Mouse (Mus musculus) cerebellum, postnatal 4 days (tissue): Measurements from ENCODE around the gene Bicc1.

Source experiments
- DNase-seq, 2 experiments: peaks; one replicate each; pipeline ENCODE4 v3.0.0; 2022; ENCODE audit warnings: low spot score in 2 of 2, mixed read lengths in 1 of 2

Bicc1 gene

DNA sequence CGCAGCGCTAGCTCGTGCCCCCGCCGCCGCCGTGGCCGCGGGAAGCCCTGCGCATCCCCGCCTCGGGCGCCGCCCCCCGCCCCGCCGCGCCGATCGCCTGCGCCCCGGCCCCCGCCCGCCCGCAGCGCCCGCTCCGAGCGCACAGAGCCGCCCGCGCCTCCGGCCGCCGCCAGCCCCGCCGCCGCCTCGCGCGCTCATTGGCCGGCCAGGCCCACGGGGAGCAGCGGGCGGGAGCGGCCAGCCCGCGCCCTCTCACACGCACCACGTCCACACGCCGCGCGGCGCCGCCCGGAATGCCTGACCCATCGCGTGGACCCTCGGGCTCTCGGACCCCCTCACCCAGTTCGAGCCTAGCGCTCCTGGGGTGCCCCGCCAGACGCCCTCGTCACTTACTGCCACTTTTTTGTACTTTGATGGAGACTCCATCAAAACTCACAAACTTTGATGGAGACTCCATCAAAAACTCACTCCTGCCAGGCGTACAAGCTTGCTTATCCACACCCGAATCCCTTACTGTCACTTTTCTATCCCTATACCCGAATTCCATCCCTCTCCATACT lies at the start of gene Bicc1:
Bicc1 (minus strand) TSS at position 25 of the 560 bp plus-strand sequence.
- peak in 1 of 2 experiments; percentile 26 for DNase-seq

DNA sequence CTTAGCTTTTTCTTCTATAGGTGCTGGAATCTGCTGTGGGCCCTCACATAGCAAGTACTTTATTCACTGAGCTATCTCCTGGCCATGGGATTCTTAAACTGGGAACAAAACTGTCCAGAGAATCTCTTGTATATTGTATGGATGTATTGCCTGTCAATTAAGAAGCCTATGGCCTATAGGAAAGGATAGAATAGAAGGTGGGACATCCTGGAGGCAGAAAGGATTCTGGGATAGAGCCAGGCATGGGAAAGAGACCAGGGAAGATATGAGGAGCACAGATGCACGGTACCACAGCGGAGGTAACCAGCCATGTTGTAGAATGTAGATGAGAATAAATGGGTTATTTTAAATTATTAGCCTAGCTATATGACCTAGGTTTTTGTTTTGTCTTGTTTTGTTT lies 42.0 kb upstream of the Bicc1 start:
- peak in 1 of 2 experiments; percentile 34 for DNase-seq

GRCm38 (mm10) chr10:71200964-71201363 lies 41.5 kb upstream of the Bicc1 start:
- no peak for DNase-seq

GRCm38 (mm10) chr10:71198676-71199075 lies 39.2 kb upstream of the Bicc1 start:
- no peak for DNase-seq

GRCm38 (mm10) chr10:71197036-71197785 lies 37.7 kb upstream of the Bicc1 start:
- DNase-seq = no peak

- no peak for DNase-seq
These were observed 36.0 kb upstream of the Bicc1 start for GRCm38 (mm10) chr10:71195501-71195900.

GRCm38 (mm10) chr10:71194713-71195112 lies 35.2 kb upstream of the Bicc1 start:
- no peak for DNase-seq

DNA sequence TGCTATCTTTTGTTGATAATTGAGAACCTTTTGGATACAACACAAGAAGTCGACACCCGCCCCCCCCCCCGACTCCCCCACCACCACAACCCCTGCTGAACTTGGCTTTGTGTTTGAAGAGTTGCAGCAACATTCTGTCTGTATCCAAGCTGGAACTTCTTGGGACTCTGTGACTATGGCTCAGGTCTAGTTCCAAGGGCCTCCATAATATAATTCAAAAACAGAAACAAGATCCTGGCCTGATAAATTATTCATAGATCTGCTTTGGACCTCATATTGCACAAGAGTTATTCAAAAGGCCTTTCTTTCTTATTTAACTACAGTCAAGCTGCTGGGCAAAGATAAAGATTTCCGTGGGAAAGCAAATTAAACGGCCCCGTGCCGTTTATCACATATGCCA lies 33.8 kb upstream of the Bicc1 start:
- no peak for DNase-seq

DNA sequence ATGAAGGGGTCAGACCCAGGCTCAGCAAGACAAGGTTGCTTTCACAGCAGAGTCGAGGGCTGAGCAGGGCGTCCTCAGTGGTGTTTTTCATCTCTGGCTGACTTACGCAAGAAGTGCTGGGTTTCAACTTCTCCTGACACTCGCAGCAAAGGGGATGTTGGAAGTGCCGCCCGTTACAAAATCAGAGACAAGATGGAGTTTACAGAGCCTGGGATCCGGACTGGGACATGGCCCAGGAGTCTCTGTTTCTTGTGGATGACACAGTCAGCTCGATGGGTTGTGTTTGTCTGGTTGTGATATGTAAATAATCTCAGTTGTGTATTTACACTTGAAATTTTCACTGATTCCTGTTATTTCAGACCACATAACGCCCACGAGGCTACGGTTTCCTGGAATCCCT lies 33.4 kb upstream of the Bicc1 start:
- DNase-seq = no peak

DNA sequence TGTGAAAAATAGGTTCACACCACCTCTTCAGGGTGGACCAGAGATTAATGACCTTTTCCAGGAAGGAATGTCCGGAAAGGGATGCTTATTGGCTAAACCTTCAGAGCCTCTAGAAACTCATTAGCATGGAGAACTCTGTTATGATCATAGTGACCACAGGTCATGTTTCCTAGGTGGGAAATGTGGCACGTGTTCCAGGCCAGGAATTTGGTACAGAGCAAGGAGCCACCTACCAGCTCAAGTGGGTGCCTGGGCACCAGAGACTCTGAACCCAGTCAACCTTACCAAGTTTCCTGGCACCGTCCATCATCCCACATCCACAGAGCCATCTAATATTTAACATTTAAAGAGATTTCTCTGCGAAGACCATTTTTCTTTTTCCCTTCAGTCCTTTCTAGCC lies 29.2 kb upstream of the Bicc1 start:
- no peak for DNase-seq

- DNase-seq = no peak
These were observed 25.6 kb upstream of the Bicc1 start for GRCm38 (mm10) chr10:71185059-71185458.

GRCm38 (mm10) chr10:71183339-71184031 lies 24.0 kb upstream of the Bicc1 start:
- DNase-seq = no peak

DNA sequence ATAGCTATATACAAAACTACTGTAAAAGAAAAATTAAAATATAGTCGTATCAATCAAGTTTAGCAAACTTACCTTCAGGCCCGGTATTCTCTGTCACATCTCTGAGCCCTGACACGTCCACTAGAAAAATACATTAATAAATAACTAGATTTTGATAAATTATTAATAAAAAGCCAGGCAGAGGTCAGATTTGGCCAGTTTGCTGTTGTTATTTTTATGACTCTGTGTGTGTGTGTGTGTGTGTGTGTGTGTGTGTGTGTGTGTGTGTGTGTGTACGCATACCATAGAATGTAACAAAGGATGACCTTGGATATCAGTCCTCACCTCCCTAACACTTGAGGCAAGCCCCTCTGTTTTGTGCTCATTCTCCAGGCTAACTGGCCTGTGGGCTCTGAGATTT lies 22.4 kb upstream of the Bicc1 start:
- DNase-seq = no peak

DNA sequence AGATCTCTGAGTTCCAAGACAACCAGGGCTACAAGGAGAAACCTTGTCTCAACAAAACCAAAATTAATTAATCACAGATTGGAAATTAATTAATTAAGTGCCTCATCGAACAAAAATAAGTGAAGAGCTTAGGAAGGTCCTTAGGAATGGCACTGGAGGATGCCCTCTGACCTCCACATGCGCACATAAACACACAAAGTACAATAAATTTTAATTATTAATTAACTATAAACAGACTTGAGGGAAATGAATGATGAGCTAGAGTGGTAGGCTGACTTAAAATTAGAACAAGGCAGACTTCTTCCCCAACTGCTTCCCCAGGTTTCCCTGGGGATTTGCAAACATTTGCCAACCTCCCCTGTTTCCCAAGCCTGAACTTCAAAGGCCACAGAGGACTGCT lies 21.6 kb upstream of the Bicc1 start:
- DNase-seq = no peak

DNA sequence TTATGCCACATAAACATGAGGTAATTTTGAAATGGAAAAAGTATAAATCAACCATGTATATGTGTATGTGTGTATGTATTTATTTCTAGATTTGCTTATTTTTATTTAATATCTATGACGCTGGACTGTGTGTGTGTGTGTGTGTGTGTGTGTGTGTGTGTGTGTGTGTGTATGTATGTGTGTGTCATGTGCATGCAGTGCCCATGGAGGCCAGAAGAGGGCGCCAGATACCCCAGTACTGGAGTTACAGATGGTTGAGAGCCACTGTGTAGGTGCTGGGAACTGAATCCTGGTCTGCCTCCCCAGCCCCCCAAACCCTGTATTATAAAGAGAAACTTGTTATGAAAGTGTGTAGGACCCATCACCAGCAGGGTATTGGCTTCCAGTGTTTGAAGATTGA lies 20.6 kb upstream of the Bicc1 start:
- no peak for DNase-seq

DNA sequence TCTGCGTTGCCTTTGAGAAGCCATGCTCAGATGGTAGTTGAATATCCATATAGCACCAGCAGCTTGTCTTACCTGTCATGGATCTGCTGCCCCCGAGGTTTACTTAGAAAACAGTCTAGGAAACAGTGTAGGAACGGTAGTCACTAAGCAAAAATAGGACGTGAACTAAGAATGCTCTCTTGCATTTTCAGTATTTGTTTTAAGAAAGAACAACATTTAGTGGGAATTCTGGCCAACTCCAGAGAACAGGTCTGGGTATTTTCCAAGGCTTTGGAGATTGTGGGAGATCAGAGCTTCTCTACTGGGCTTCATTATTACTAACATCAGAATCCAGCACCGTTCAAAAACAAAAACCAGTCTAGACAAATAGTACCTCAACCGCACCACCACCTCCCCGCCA lies 17.7 kb upstream of the Bicc1 start:
- DNase-seq = no peak

DNA sequence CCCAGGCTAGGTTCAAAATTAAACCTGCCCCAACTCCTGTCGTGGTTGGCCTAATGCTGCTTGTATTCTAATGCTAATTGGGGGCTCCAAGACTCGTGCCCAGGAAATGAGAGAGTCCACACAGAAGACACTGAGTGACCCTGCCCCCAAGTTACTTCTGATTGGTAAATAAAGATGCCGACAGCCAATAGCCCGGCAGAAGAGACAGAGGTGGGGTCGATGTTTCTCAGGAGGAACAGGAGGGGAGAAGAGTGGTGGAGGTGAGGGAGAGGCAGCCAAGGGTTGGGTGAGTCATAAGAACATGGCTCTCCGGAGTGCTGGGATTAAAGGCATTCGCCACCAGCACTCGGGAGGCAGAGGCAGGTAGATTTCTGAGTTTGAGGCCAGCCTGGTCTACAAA lies 16.8 kb upstream of the Bicc1 start:
- DNase-seq = no peak

DNA sequence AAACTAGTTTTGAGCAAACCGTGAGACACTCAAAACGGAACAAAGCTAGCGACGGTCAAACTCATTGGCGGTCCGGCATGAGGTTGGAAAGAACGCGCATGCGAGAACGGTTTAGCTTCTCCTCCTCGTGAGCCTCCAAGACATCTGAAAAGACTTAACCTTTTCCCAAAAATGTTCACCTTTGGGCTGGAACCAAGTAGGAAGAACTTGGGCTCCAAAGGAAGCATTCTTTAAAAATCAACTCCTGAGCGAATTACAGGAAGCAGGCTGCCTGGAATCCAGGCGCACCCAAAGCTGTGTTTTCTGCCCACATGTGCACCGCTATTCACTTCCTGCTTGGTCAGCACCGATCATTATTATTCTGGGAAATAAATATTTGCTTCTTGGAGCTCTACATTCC lies 15.8 kb upstream of the Bicc1 start:
- DNase-seq = no peak

DNA sequence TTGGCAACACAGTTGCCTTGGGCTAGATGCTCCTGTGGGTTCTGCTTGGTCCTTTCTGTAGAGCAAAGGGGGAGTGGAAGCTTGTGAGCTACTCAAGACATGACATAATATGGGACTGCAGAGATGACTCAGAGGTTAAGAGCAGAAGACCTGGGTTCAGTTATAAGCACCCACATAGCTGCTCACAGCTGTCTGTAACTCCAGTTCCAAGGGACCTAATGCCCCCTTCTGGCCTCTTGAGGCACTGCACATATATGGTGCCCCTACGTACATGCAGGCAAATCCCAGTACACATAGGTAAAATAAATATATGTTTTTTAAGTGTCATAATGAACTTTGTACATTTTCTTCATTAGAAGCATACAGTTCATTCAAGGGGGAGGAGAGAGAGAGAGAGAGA lies 11.9 kb upstream of the Bicc1 start:
- no peak for DNase-seq

DNA sequence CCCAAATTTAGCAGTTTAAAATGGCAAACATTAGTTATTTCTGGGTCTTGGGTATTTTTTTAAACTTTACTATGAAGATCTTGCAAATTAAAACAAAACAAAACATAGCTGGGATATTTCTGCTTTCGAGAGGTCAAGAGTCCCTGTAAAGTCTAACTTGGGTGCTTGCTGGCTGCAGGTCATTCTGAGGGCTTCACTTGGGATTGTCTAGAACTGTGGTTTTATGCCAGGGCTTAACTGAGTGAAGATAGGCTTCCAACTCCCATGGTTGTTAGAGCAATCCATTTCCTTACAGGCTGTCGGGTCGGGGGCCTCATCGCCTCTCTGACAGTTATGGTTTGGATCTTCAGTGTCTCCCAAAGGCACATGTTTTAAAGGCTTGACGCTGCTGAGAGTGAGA lies 11.3 kb upstream of the Bicc1 start:
- no peak for DNase-seq

DNA sequence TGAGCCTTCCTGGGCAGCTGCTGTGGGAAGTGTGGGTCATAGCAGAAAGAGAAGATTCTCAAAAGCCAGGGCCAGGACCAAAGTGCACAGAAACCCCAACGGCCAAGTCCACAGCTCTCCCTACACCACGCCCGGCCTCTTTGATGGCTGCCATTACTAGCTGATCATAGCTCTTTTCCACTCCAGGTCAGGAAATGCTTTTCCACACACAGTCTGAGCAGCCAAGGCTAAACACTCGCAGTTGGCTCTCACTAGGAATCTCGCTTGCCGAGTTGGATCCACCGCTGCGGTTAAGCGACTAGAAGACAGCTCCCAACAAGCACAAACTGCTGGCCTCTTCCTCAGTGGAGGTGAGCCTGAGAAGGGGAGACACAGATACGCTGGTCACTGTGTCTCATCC lies 10.3 kb upstream of the Bicc1 start:
- DNase-seq = no peak

- no peak for DNase-seq
These were observed 9.7 kb upstream of the Bicc1 start for GRCm38 (mm10) chr10:71169171-71169570.

GRCm38 (mm10) chr10:71160449-71160848 lies 949 bp upstream of the Bicc1 start:
- DNase-seq = no peak
